Mouse (Mus musculus): ENCODE results near the gene Mindy4. TPM values are rescaled to one million over a fixed set of nuclear protein-coding genes. Genes with fewer than 3 reads are reported as not detected.

Gene Mindy4
- polyA plus RNA-seq, 1 experiment from 2014 or later: 2.9 TPM

DNA sequence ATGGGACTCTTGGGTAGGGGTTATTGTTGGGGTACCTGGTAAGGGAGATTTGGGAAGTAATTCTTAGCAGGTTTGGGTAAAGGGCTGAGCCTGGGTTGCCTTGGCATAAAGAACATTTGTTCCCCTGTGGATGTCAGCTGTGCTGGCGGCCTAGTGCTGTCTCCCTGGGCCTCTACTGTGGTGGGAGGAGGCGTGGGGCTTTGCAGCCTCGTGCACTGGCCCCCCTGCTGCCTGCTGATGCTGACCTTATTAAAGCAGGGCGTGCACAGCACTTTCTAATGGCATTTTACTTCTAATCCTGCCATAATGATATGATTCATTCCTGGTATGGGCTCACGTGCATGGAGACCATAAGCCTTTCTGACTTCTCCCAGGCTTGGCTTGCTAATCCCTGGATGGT, 82.0 kb downstream of the Mindy4 start:
- no peak overlapping the region for H3K9ac ChIP-seq (ENCODE audit: low read length)
- TF ChIP-seq EP300 (optimal IDR thresholded peaks at IDR 0.05): no peak
- no peak for TF ChIP-seq CTCF (IDR thresholded peaks at IDR 0.05; ENCODE audit: low read depth)
- 44% methylated on average over 5 of the region's 5 CpGs for WGBS
- H3K27ac ChIP-seq (replicated peaks): no peak overlapping the region
- no peaks in the 10 kb centered on the region for H3K9me3 ChIP-seq (ENCODE audit: control insufficient read depth, low read length)
- H3K4me1 ChIP-seq (replicated peaks; ENCODE audit: control insufficient read depth, insufficient read depth): no peaks in the 10 kb centered on the region
- no peak for DNase-seq (ENCODE audit: low spot score)
- H3K27me3 ChIP-seq (ENCODE audit: control insufficient read depth, insufficient read depth, low read length): no peaks in the 10 kb centered on the region
- no peak for ATAC-seq (ENCODE audit: low FRiP score, low TSS enrichment)
- H3K4me2 ChIP-seq (replicated peaks; ENCODE audit: low read depth): no peak overlapping the region
- H3K36me3 ChIP-seq (ENCODE audit: control insufficient read depth, insufficient read depth, low read length): no peaks in the 10 kb centered on the region; the same call in 1 of the 2 replicates
- no peak overlapping the region for H3K4me3 ChIP-seq (ENCODE audit: low read depth, low read length)

- WGBS: 71% methylated on average over 5 of the region's 5 CpGs
- H3K9ac ChIP-seq (ENCODE audit: low read length): no peak overlapping the region
- no peak overlapping the region for H3K4me3 ChIP-seq (ENCODE audit: low read depth, low read length)
- no peak overlapping the region for H3K27ac ChIP-seq (replicated peaks)
- H3K4me2 ChIP-seq (replicated peaks; ENCODE audit: low read depth): no peak overlapping the region
- no peak for TF ChIP-seq EP300 (optimal IDR thresholded peaks at IDR 0.05)
- TF ChIP-seq CTCF (IDR thresholded peaks at IDR 0.05; ENCODE audit: low read depth): no peak
- DNase-seq (ENCODE audit: low spot score) (no peak), ATAC-seq (ENCODE audit: low FRiP score, low TSS enrichment) (no peak)
- H3K4me1 ChIP-seq (replicated peaks; ENCODE audit: control insufficient read depth, insufficient read depth): no peaks in the 10 kb centered on the region
- no peaks in the 10 kb centered on the region for H3K9me3 ChIP-seq (ENCODE audit: control insufficient read depth, low read length)
- no peaks in the 10 kb centered on the region; the same call in 1 of the 2 replicates for H3K36me3 ChIP-seq (ENCODE audit: control insufficient read depth, insufficient read depth, low read length)
- no peaks in the 10 kb centered on the region for H3K27me3 ChIP-seq (ENCODE audit: control insufficient read depth, insufficient read depth, low read length)
These were observed 84.9 kb downstream of the Mindy4 start for GRCm38 (mm10) chr6:55288007-55288602.

GRCm38 (mm10) chr6:55294549-55295131, 91.5 kb downstream of the Mindy4 start:
- ATAC-seq (ENCODE audit: low FRiP score, low TSS enrichment): peak; percentile 21; the same call in 1 of the 2 replicates
- H3K27me3 ChIP-seq (ENCODE audit: control insufficient read depth, insufficient read depth, low read length): no peaks in the 10 kb centered on the region
- no peak overlapping the region for H3K4me3 ChIP-seq (ENCODE audit: low read depth, low read length)
- WGBS: 63% methylated on average over 19 of the region's 19 CpGs
- no peak for TF ChIP-seq EP300 (optimal IDR thresholded peaks at IDR 0.05)
- no peak for TF ChIP-seq CTCF (IDR thresholded peaks at IDR 0.05; ENCODE audit: low read depth)
- H3K27ac ChIP-seq (replicated peaks): no peak overlapping the region
- H3K9me3 ChIP-seq (ENCODE audit: control insufficient read depth, low read length): no peaks in the 10 kb centered on the region
- no peak overlapping the region for H3K4me2 ChIP-seq (replicated peaks; ENCODE audit: low read depth)
- no peaks in the 10 kb centered on the region for H3K4me1 ChIP-seq (replicated peaks; ENCODE audit: control insufficient read depth, insufficient read depth)
- H3K36me3 ChIP-seq (ENCODE audit: control insufficient read depth, insufficient read depth, low read length): peaks cover 3% of the 10 kb centered on the region
- no peak for DNase-seq (ENCODE audit: low spot score)
- H3K9ac ChIP-seq (ENCODE audit: low read length): no peak overlapping the region

DNA sequence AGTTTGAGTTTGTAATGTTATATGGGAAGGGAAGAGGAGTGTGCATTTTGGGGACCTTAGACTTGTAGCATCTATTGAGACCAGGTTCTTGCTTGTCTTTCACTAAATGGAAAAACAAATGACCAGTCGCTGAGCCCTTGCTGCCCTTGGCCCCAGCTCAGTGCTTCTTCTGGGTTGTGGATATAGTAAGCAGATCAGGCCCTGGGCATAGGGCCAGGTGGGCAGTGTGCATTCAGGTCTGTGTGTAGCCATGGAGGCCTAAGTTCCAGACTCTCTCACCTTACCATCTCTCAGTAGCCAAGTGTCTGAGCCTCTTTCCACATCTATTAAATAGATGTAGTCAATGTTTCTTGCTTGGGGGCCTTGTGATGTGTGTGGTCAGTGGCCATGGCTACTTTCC, 92.1 kb downstream of the Mindy4 start:
- WGBS: 79% methylated on average over 1 of the region's 1 CpGs
- Histone ChIP-seq H3K9me3 (ENCODE audit: control insufficient read depth, low read length) (no peaks in the 10 kb centered on the region), H3K27ac (replicated peaks) (no peak overlapping the region), H3K9ac (ENCODE audit: low read length) (no peak overlapping the region), H3K36me3 (ENCODE audit: control insufficient read depth, insufficient read depth, low read length) (peaks cover 3% of the 10 kb centered on the region; the same call in 1 of the 2 replicates), H3K27me3 (ENCODE audit: control insufficient read depth, insufficient read depth, low read length) (no peaks in the 10 kb centered on the region), H3K4me1 (replicated peaks; ENCODE audit: control insufficient read depth, insufficient read depth) (no peaks in the 10 kb centered on the region), H3K4me2 (replicated peaks; ENCODE audit: low read depth) (no peak overlapping the region), H3K4me3 (ENCODE audit: low read depth, low read length) (no peak overlapping the region)
- no peak for TF ChIP-seq CTCF (IDR thresholded peaks at IDR 0.05; ENCODE audit: low read depth)
- no peak for TF ChIP-seq EP300 (optimal IDR thresholded peaks at IDR 0.05)
- DNase-seq (ENCODE audit: low spot score): no peak
- no peak for ATAC-seq (ENCODE audit: low FRiP score, low TSS enrichment)

- DNase-seq (ENCODE audit: low spot score) (no peak), ATAC-seq (ENCODE audit: low FRiP score, low TSS enrichment) (no peak)
- TF ChIP-seq CTCF (IDR thresholded peaks at IDR 0.05; ENCODE audit: low read depth) (no peak), EP300 (optimal IDR thresholded peaks at IDR 0.05) (no peak)
- no peaks in the 10 kb centered on the region for H3K9me3 ChIP-seq (ENCODE audit: control insufficient read depth, low read length)
- H3K4me1 ChIP-seq (replicated peaks; ENCODE audit: control insufficient read depth, insufficient read depth): no peaks in the 10 kb centered on the region
- H3K27ac ChIP-seq (replicated peaks): no peak overlapping the region
- no peaks in the 10 kb centered on the region for H3K27me3 ChIP-seq (ENCODE audit: control insufficient read depth, insufficient read depth, low read length)
- H3K4me3 ChIP-seq (ENCODE audit: low read depth, low read length): no peak overlapping the region
- H3K4me2 ChIP-seq (replicated peaks; ENCODE audit: low read depth): no peak overlapping the region
- 80% methylated on average over 8 of the region's 8 CpGs for WGBS
- H3K36me3 ChIP-seq (ENCODE audit: control insufficient read depth, insufficient read depth, low read length): peaks cover 3% of the 10 kb centered on the region; the same call in 1 of the 2 replicates
- H3K9ac ChIP-seq (ENCODE audit: low read length): no peak overlapping the region
These were observed 96.3 kb downstream of the Mindy4 start for GRCm38 (mm10) chr6:55299482-55299881.

GRCm38 (mm10) chr6:55299917-55300316, 96.7 kb downstream of the Mindy4 start:
- Histone ChIP-seq H3K9me3 (ENCODE audit: control insufficient read depth, low read length) (no peaks in the 10 kb centered on the region), H3K4me1 (replicated peaks; ENCODE audit: control insufficient read depth, insufficient read depth) (no peaks in the 10 kb centered on the region), H3K36me3 (ENCODE audit: control insufficient read depth, insufficient read depth, low read length) (peaks cover 3% of the 10 kb centered on the region; the same call in 1 of the 2 replicates), H3K4me3 (ENCODE audit: low read depth, low read length) (no peak overlapping the region), H3K27me3 (ENCODE audit: control insufficient read depth, insufficient read depth, low read length) (no peaks in the 10 kb centered on the region), H3K27ac (replicated peaks) (no peak overlapping the region), H3K9ac (ENCODE audit: low read length) (no peak overlapping the region), H3K4me2 (replicated peaks; ENCODE audit: low read depth) (no peak overlapping the region)
- no peak for TF ChIP-seq EP300 (optimal IDR thresholded peaks at IDR 0.05)
- ATAC-seq (ENCODE audit: low FRiP score, low TSS enrichment) (no peak), DNase-seq (ENCODE audit: low spot score) (no peak)
- WGBS: 86% methylated on average over 2 of the region's 2 CpGs

All from stomach, postnatal 0 days (tissue).